19 mouse cellular contexts compared by ENCODE assay signal in genomic region chr4:124660603-124661002, GRCm38 (mm10). TPM values are rescaled to one million over a fixed set of nuclear protein-coding genes. Genes with fewer than 3 reads are reported as not detected.
A peak's percentile ranks its signal among the peaks of the same experiment; 100 is the strongest.
DNase-seq lines count a peak whose midpoint lies in the region; ATAC-seq and TF ChIP-seq lines count a peak whose summit lies in the region.
"Had no signal": no experiment of that assay in that cellular context is flagged by ENCODE, and none has a peak within 500 bp of the region (broad histone marks: within the 10 kb centered on the region; RNA-seq: fewer than 3 reads in every experiment).

No protein-coding gene starts in this region.

- 69% methylated on average over 3 of the region's 3 CpGs for WGBS in kidney, adult 2 months
- 53% methylated on average over 3 of the region's 3 CpGs for WGBS in forebrain, embryonic 16.5 days
- WGBS in midbrain, embryonic 10.5 days = 34% methylated on average over 3 of the region's 3 CpGs
- 61% methylated on average over 3 of the region's 3 CpGs for WGBS in neural tube, embryonic 14.5 days
- 58% methylated on average over 3 of the region's 3 CpGs for WGBS in heart, adult 2 months

- peak overlapping the region; percentile 44 for H3K4me2 ChIP-seq in forebrain, embryonic 16.5 days (ENCODE audit: low read length)
- peak overlapping the region; percentile 24 for H3K4me2 ChIP-seq in neural tube, embryonic 14.5 days (ENCODE audit: low read depth, low read length)
- H3K4me2 ChIP-seq: liver, embryonic 13.5 days had no signal

- TF ChIP-seq CTCF in kidney, adult 2 months (conservative IDR thresholded peaks at IDR 0.05; ENCODE audit: insufficient read depth, insufficient read length, low read depth, low read length) = no peak
- no peak for TF ChIP-seq CTCF in heart, adult 2 months (IDR thresholded peaks at IDR 0.05)

- no peak for ATAC-seq in forebrain, embryonic 16.5 days
- ATAC-seq in neural tube, embryonic 14.5 days (ENCODE audit: low read depth) = no peak
- no peak for ATAC-seq in erythroblast, adult 5-6 weeks (replicated peaks; ENCODE audit: low FRiP score, poor library complexity, severe bottlenecking)
- ATAC-seq: lung, postnatal 0 days; Patski had no signal

- no peak overlapping the region for H3K9ac ChIP-seq in forebrain, embryonic 16.5 days (replicated peaks; ENCODE audit: low read depth, low read length)
- no peak overlapping the region for H3K9ac ChIP-seq in neural tube, embryonic 14.5 days (replicated peaks; ENCODE audit: low read depth, low read length)
- no peak overlapping the region for H3K9ac ChIP-seq in heart, adult 2 months (ENCODE audit: low read depth, low read length)
- H3K9ac ChIP-seq: liver, embryonic 13.5 days had no signal

- no peaks in the 10 kb centered on the region for H3K79me2 ChIP-seq in heart, adult 2 months (replicated peaks; ENCODE audit: control insufficient read depth, insufficient read depth, low read length)

- H3K9me3 ChIP-seq in forebrain, embryonic 16.5 days (ENCODE audit: control insufficient read depth, low read length) = no peaks in the 10 kb centered on the region
- no peaks in the 10 kb centered on the region for H3K9me3 ChIP-seq in midbrain, embryonic 10.5 days (replicated peaks)
- no peaks in the 10 kb centered on the region for H3K9me3 ChIP-seq in neural tube, embryonic 14.5 days (ENCODE audit: control insufficient read depth, low read length)
- H3K9me3 ChIP-seq: liver, embryonic 13.5 days had no signal

- H3K4me1 ChIP-seq in kidney, adult 2 months (ENCODE audit: control insufficient read depth, insufficient read depth, low read length) = peaks cover 3% of the 10 kb centered on the region; the same call in 1 of the 2 replicates
- peaks cover 43% of the 10 kb centered on the region for H3K4me1 ChIP-seq in forebrain, embryonic 16.5 days (replicated peaks; ENCODE audit: control insufficient read depth, insufficient read depth, low read length)
- peaks cover 87% of the 10 kb centered on the region for H3K4me1 ChIP-seq in midbrain, embryonic 10.5 days
- peaks cover 11% of the 10 kb centered on the region for H3K4me1 ChIP-seq in neural tube, embryonic 14.5 days (ENCODE audit: control insufficient read depth, insufficient read depth, low read length)
- no peaks in the 10 kb centered on the region; the same call in none of the 2 replicates for H3K4me1 ChIP-seq in heart, adult 2 months (ENCODE audit: control insufficient read depth, insufficient read depth, low read length)

- H3K4me3 ChIP-seq in kidney, adult 2 months (ENCODE audit: insufficient read depth, low read depth, low read length) = no peak overlapping the region
- peak overlapping the region; percentile 22 for H3K4me3 ChIP-seq in forebrain, embryonic 16.5 days (replicated peaks; ENCODE audit: low read length)
- H3K4me3 ChIP-seq in midbrain, embryonic 10.5 days = peak overlapping the region; percentile 74
- peak overlapping the region; percentile 13; the same call in 1 of the 2 replicates for H3K4me3 ChIP-seq in neural tube, embryonic 14.5 days (ENCODE audit: low read depth, low read length)
- no peak overlapping the region for H3K4me3 ChIP-seq in heart, adult 2 months
- H3K4me3 ChIP-seq: erythroblast, embryonic 14.5 days; liver, embryonic 13.5 days had no signal

- TF ChIP-seq EP300 in heart, adult 2 months (IDR thresholded peaks at IDR 0.05; ENCODE audit: insufficient read depth, low read depth, low read length) = no peak

- H3K27ac ChIP-seq in kidney, adult 2 months (ENCODE audit: insufficient read depth, low read depth, low read length) = no peak overlapping the region
- H3K27ac ChIP-seq in forebrain, embryonic 16.5 days (ENCODE audit: low read length) = no peak overlapping the region
- H3K27ac ChIP-seq in midbrain, embryonic 10.5 days (replicated peaks) = no peak overlapping the region
- no peak overlapping the region for H3K27ac ChIP-seq in neural tube, embryonic 14.5 days (ENCODE audit: low read depth, low read length)
- no peak overlapping the region for H3K27ac ChIP-seq in heart, adult 2 months
- H3K27ac ChIP-seq: liver, embryonic 13.5 days had no signal

- TF ChIP-seq POLR2A in kidney, adult 2 months (IDR thresholded peaks at IDR 0.05; ENCODE audit: low read depth, low read length) = no peak
- no peak for TF ChIP-seq POLR2A in heart, adult 2 months (IDR thresholded peaks at IDR 0.05; ENCODE audit: insufficient read depth, low read depth, low read length)

- intact Hi-C loops in heart, adult 2 months (cut with DNase I) = no loop called here

- peaks cover 19% of the 10 kb centered on the region for H3K27me3 ChIP-seq in kidney, adult 2 months (replicated peaks; ENCODE audit: control insufficient read depth, insufficient read depth, low read length)
- H3K27me3 ChIP-seq in forebrain, embryonic 16.5 days (replicated peaks; ENCODE audit: control insufficient read depth, insufficient read depth, low read length) = peaks cover 23% of the 10 kb centered on the region
- peaks cover 96% of the 10 kb centered on the region for H3K27me3 ChIP-seq in midbrain, embryonic 10.5 days (ENCODE audit: low read depth, poor library complexity, severe bottlenecking)
- peaks cover 50% of the 10 kb centered on the region for H3K27me3 ChIP-seq in neural tube, embryonic 14.5 days (ENCODE audit: control insufficient read depth, insufficient read depth, low read length)
- peaks cover 33% of the 10 kb centered on the region for H3K27me3 ChIP-seq in heart, adult 2 months (ENCODE audit: control insufficient read depth, insufficient read depth, low read length)

- DNase-seq in kidney, adult 2 months = peak; percentile 21
- no peak for DNase-seq in kidney, postnatal 10 days
- no peak for DNase-seq in midbrain, embryonic 10.5 days (ENCODE audit: low spot score)
- DNase-seq in heart, adult 2 months = no peak
- no peak for DNase-seq in cerebellum, postnatal 10 days
- DNase-seq: cerebellum, adult 8-10 months; embryo, embryonic 11 days; liver, embryonic 13.5 days; thymus, adult 2 months had no signal

- H3K36me3 ChIP-seq in kidney, adult 2 months (ENCODE audit: control insufficient read depth, insufficient read depth, low read length) = no peaks in the 10 kb centered on the region
- H3K36me3 ChIP-seq in forebrain, embryonic 16.5 days (ENCODE audit: control insufficient read depth, insufficient read depth) = no peaks in the 10 kb centered on the region
- H3K36me3 ChIP-seq in midbrain, embryonic 10.5 days = peaks cover 11% of the 10 kb centered on the region
- no peaks in the 10 kb centered on the region for H3K36me3 ChIP-seq in neural tube, embryonic 14.5 days (ENCODE audit: control insufficient read depth, insufficient read depth, low read length)
- no peaks in the 10 kb centered on the region for H3K36me3 ChIP-seq in heart, adult 2 months (ENCODE audit: control insufficient read depth, insufficient read depth, low read length)
- H3K36me3 ChIP-seq: liver, embryonic 13.5 days had no signal

RNA-seq across cellular contexts. Expression of gene Pou3f1, which starts 4.0 kb away (rescaled TPM):
- 0.02 and 0.04 TPM in 2 replicates for polyA plus RNA-seq in kidney, adult 2 months (2012; rRNA removed)
- polyA plus RNA-seq in forebrain, embryonic 16.5 days (2015; fragmentation: Nextera tagmentation; extraction: Ambion mirVana) = 20.9 and 22.7 TPM in 2 replicates
- polyA plus RNA-seq in midbrain, embryonic 10.5 days (2016; fragmentation: Nextera tagmentation; extraction: Ambion mirVana) = 13.8 and 18.2 TPM in 2 replicates
- 6.7 and 7.8 TPM in 2 replicates for polyA plus RNA-seq in neural tube, embryonic 14.5 days (2014; fragmentation: Nextera tagmentation; extraction: Ambion mirVana)
- not detected in 2 replicates for total RNA-seq in erythroblast, adult 5-6 weeks (2015; ENCODE audit: low replicate concordance)
- total RNA-seq in erythroblast, adult 5-6 weeks (2017; ENCODE audit: low replicate concordance) = not detected in 2 replicates
- total RNA-seq in heart, adult 2 months (2021) = under 1 TPM; 0.08 to 0.16 TPM
- polyA plus RNA-seq in heart, adult 2 months (2012; rRNA removed) = 0.04 and 0.09 TPM in 2 replicates
- polyA plus RNA-seq: liver, embryonic 13.5 days had no signal

RNA-seq across cellular contexts. Expression of gene Utp11, which starts 32.8 kb away (rescaled TPM):
- 6.4 and 7.9 TPM in 2 replicates for polyA plus RNA-seq in kidney, adult 2 months (2012; rRNA removed)
- 42.1 and 48.3 TPM in 2 replicates for polyA plus RNA-seq in forebrain, embryonic 16.5 days (2015; fragmentation: Nextera tagmentation; extraction: Ambion mirVana)
- polyA plus RNA-seq in midbrain, embryonic 10.5 days (2016; fragmentation: Nextera tagmentation; extraction: Ambion mirVana) = 63.6 and 68.0 TPM in 2 replicates
- 33.9 and 39.2 TPM in 2 replicates for polyA plus RNA-seq in neural tube, embryonic 14.5 days (2014; fragmentation: Nextera tagmentation; extraction: Ambion mirVana)
- 6.7 and 20.8 TPM in 2 replicates for total RNA-seq in erythroblast, adult 5-6 weeks (2015; ENCODE audit: low replicate concordance)
- 4.5 and 15.1 TPM in 2 replicates for total RNA-seq in erythroblast, adult 5-6 weeks (2017; ENCODE audit: low replicate concordance)
- total RNA-seq in heart, adult 2 months (2021) = 10 to 100 TPM; 12.1 to 13.5 TPM
- 4.0 and 6.2 TPM in 2 replicates for polyA plus RNA-seq in heart, adult 2 months (2012; rRNA removed)

RNA-seq across cellular contexts. Expression of gene Fhl3, which starts 39.9 kb away (rescaled TPM):
- polyA plus RNA-seq in kidney, adult 2 months (2012; rRNA removed) = 8.5 and 10.8 TPM in 2 replicates
- polyA plus RNA-seq in forebrain, embryonic 16.5 days (2015; fragmentation: Nextera tagmentation; extraction: Ambion mirVana) = 1.9 and 2.3 TPM in 2 replicates
- 4.6 and 5.8 TPM in 2 replicates for polyA plus RNA-seq in midbrain, embryonic 10.5 days (2016; fragmentation: Nextera tagmentation; extraction: Ambion mirVana)
- 0.60 and 1.5 TPM in 2 replicates for polyA plus RNA-seq in neural tube, embryonic 14.5 days (2014; fragmentation: Nextera tagmentation; extraction: Ambion mirVana)
- 4.2 and 7.5 TPM in 2 replicates for total RNA-seq in erythroblast, adult 5-6 weeks (2015; ENCODE audit: low replicate concordance)
- 0.77 and 1.3 TPM in 2 replicates for total RNA-seq in erythroblast, adult 5-6 weeks (2017; ENCODE audit: low replicate concordance)
- 10 to 100 TPM in 1 of 2 experiments, 1 to 10 TPM in 1; 7.8 to 11.5 TPM for total RNA-seq in heart, adult 2 months (2021)
- 10.1 and 17.9 TPM in 2 replicates for polyA plus RNA-seq in heart, adult 2 months (2012; rRNA removed)

RNA-seq across cellular contexts. Expression of gene 3100002H09Rik, which starts 50.0 kb away (rescaled TPM):
- polyA plus RNA-seq in kidney, adult 2 months (2012; rRNA removed) = not detected in 2 replicates
- 1.1 and 1.7 TPM in 2 replicates for polyA plus RNA-seq in forebrain, embryonic 16.5 days (2015; fragmentation: Nextera tagmentation; extraction: Ambion mirVana)
- 0.73 and 1.9 TPM in 2 replicates for polyA plus RNA-seq in midbrain, embryonic 10.5 days (2016; fragmentation: Nextera tagmentation; extraction: Ambion mirVana)
- 0.32 TPM in 1 of 2 replicates, not detected in the other for polyA plus RNA-seq in neural tube, embryonic 14.5 days (2014; fragmentation: Nextera tagmentation; extraction: Ambion mirVana)
- not detected in 2 replicates for total RNA-seq in erythroblast, adult 5-6 weeks (2015; ENCODE audit: low replicate concordance)
- total RNA-seq in erythroblast, adult 5-6 weeks (2017; ENCODE audit: low replicate concordance) = not detected in 2 replicates
- not detected for total RNA-seq in heart, adult 2 months (2021)
- not detected in 2 replicates for polyA plus RNA-seq in heart, adult 2 months (2012; rRNA removed)
- total RNA-seq: gastrocnemius, adult 8-10 months; heart, postnatal 36 days had no signal
- polyA plus RNA-seq: erythroblast, embryonic 14.5 days; heart, embryonic 11.5 days; kidney, embryonic 14.5 days; liver, embryonic 13.5 days; lung, postnatal 0 days; Patski; thymus, adult 2 months had no signal

RNA-seq across cellular contexts. Expression of gene Sf3a3, which starts 54.0 kb away (rescaled TPM):
- polyA plus RNA-seq in kidney, adult 2 months (2012; rRNA removed) = 11.1 and 14.5 TPM in 2 replicates
- polyA plus RNA-seq in forebrain, embryonic 16.5 days (2015; fragmentation: Nextera tagmentation; extraction: Ambion mirVana) = 128 and 129 TPM in 2 replicates
- polyA plus RNA-seq in midbrain, embryonic 10.5 days (2016; fragmentation: Nextera tagmentation; extraction: Ambion mirVana) = 247 and 256 TPM in 2 replicates
- 89.9 and 93.2 TPM in 2 replicates for polyA plus RNA-seq in neural tube, embryonic 14.5 days (2014; fragmentation: Nextera tagmentation; extraction: Ambion mirVana)
- total RNA-seq in erythroblast, adult 5-6 weeks (2015; ENCODE audit: low replicate concordance) = 14.2 and 24.2 TPM in 2 replicates
- total RNA-seq in erythroblast, adult 5-6 weeks (2017; ENCODE audit: low replicate concordance) = 26.2 and 34.7 TPM in 2 replicates
- 10 to 100 TPM; 18.0 to 19.4 TPM for total RNA-seq in heart, adult 2 months (2021)
- polyA plus RNA-seq in heart, adult 2 months (2012; rRNA removed) = 7.7 and 11.5 TPM in 2 replicates

Comparison
In these comparisons a context has a peak if more than half of its experiments do, and no peak if none do; other contexts are left out.
1. H3K4me3 ChIP-seq: peak in forebrain, embryonic 16.5 days (single experiment), midbrain, embryonic 10.5 days (single experiment) and neural tube, embryonic 14.5 days (single experiment); none in kidney, adult 2 months (single experiment) and heart, adult 2 months (single experiment).